Mouse (Mus musculus): Measurements from ENCODE around the gene Macf1. TPM values are rescaled to one million over a fixed set of nuclear protein-coding genes. Genes with fewer than 3 reads are reported as not detected.
"Not testable (repeated sequence)": the region's sequence is repeated elsewhere in the genome, so short reads cannot be mapped to it uniquely, and the experiment has no call there.

Gene Macf1
- total RNA-seq, 2 experiments from 2014 or later, result 49.0 to 51.9 TPM

DNA sequence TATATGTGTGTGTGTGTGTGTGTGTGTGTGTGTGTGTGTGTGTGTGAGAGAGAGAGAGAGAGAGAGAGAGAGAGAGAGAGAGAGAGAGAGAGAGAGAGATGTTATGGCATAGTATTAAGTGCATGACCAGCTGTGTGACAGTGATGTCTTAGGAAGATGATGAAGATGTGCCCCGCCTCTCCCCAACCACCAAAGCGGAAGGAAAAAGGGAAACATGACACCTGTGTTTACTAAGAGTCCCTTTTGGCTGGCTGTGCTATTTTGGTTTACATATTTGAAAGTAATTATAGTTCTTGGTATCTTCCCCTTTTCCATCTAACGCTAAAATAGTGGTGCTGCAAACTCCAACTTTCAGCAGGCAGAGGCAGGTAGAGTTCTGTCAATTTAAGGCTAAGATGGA, 291.2 kb downstream of the Macf1 start:
- intact Hi-C loops (cut with DNase I), result loop anchor here (5.0 to 10.0 kb wide), 2 partner anchors 86 to 178 kb away; no protein-coding TSS in a partner anchor
- no peak for DNase-seq

DNA sequence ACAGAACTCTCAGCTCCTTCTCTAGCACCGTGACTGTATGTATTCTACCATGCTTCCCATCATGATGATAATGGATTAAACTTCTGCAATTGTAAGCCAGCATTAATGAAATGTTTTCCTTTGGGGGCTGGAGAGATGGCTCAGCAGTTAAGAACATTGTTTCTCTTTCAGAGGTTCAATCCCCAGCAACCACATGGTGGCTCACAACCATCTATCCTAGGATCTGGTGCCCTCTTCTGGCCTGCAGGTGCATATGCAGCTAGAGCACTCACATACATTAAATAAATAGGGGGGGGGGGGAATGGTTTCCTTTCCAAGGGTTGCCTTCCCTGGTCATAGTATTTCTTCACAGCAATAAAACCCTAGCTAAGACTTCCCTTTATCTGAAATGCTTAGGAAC, 292.0 kb downstream of the Macf1 start:
- intact Hi-C loops (cut with DNase I), result loop anchor here (5.0 to 10.0 kb wide), 2 partner anchors 85 to 177 kb away; no protein-coding TSS in a partner anchor
- no peak for DNase-seq

- intact Hi-C loops (cut with DNase I), result no loop called here
- no peak for DNase-seq
Observed at GRCm38 (mm10) chr4:123385028-123385427, 299.1 kb downstream of the Macf1 start.

DNA sequence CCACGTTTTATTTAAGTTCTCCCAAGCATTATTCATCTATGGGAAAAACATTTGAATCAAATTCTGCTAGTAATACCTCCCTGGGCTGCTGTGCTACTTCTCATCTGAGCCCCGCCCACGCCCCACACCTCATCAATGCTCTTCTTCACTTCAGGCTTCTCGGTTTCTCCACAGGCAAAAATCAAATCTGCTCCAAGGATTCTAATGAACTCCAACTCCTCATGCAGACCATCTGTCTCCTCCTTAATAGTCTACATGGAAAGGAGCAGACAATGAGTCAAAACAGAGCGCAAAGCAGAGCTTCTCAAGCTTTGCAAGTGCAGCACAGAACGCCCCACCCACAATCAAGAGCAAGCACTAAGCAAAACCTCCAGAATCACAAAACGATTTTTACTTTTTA, 301.0 kb downstream of the Macf1 start:
- DNase-seq, result no peak
- intact Hi-C loops (cut with DNase I), result no loop called here

DNA sequence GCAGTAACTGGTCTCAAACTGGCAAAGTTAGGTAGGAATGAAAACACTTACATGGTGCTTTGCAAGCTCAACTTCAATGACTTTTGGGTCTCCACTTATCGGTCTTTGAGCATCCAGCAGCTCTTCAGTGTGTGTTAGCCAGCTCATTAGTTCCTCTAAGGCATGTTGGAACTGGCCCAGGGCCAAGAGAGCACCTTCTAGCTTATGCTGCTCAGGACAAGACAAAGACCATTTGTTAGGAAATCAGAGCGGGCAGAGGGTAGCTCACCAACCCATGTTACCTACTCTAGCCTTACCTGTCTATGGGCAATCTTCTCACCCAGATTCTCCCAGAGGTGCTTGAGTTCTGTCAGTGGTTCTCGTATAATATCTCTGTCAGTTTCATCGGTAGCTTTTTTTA, 302.1 kb downstream of the Macf1 start:
- DNase-seq, result no peak
- intact Hi-C loops (cut with DNase I), result no loop called here

DNA sequence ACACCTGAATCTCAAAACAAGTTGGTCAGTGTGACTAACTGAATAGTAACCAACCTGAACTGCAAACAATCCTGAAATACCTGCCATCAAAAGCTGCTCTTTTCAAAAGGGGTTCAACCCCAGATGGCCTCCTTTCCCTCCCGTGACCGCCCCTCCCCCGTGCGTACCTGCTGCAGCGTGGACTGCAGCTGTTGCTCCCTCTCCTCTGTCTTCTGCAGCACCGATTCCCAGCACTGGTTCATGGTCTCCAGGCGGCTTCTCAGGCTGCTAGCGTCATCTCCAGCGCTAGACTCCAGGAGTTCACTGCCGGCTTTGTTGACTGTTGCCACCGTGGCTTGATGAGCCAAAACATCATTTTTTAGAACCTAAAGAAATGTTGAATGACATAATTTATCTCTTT, 302.6 kb downstream of the Macf1 start:
- DNase-seq, result no peak
- intact Hi-C loops (cut with DNase I), result no loop called here

- no peak for DNase-seq
- intact Hi-C loops (cut with DNase I), result no loop called here
Observed at GRCm38 (mm10) chr4:123376031-123376430, 308.1 kb downstream of the Macf1 start.

DNA sequence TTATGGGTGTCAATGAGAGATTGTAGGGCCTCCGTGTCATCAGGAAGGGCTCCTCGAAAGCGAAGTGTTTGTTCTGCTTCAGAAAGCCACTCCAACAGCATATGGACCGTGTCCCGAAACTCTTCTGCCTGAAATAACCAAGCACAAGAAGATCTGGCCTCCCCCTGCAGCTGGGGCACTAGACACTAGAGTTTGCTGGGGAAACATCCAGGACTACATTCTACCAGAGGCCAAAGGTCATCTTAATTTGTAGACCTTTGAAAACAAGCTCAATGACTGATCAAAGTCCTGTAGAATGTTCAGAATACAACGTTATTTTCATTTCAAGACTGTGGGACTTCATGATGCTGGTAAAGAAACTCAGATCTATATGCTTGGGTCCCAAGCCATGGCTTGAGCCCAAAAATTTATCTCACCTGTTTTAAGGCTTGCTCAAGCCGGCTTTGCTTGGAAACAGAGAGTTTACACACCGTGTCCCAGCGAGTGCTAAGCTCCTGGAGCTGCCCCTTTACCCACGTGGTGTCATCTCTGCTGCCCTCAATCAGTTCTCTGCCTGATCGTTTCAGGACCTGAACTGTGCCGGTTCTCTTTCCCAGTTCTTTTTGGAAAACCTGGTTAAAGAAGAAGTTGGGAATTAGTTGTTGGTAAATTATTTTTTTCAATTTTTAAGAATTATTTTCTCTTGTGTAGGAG, 309.7 kb downstream of the Macf1 start:
- intact Hi-C loops (cut with DNase I), result no loop called here
- no peak for DNase-seq

- DNase-seq, result no peak
- intact Hi-C loops (cut with DNase I), result loop anchor here (5.0 kb wide), 1 partner anchor 56 kb away; no protein-coding TSS in a partner anchor
Observed at GRCm38 (mm10) chr4:123363555-123363954, 320.6 kb downstream of the Macf1 start.

DNA sequence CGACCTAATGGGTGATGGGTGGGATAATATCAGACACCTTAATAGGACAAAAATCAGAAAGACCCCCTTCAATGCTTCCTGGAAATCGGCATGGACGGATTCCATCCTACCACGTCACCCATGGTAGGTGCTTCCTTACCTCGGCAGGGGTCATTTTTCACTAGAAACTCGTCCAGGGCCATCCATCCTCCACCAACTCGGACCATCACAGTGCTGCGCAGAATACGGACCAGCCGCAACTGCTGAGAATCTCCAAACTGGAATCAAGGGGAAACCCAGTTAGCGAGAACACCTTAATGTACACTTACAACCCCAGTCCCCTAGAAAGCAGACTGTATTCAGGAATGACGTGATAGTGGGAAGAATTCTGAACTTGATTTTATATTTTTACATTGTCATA, 323.4 kb downstream of the Macf1 start:
- DNase-seq, result no peak
- intact Hi-C loops (cut with DNase I), result loop anchor here (5.0 kb wide), 1 partner anchor 53 kb away; no protein-coding TSS in a partner anchor

GRCm38 (mm10) chr4:123358613-123359012, 325.5 kb downstream of the Macf1 start:
- intact Hi-C loops (cut with DNase I), result no loop called here
- DNase-seq, result no peak

GRCm38 (mm10) chr4:123355941-123356340, 328.2 kb downstream of the Macf1 start:
- intact Hi-C loops (cut with DNase I), result no loop called here
- DNase-seq, result no peak

DNA sequence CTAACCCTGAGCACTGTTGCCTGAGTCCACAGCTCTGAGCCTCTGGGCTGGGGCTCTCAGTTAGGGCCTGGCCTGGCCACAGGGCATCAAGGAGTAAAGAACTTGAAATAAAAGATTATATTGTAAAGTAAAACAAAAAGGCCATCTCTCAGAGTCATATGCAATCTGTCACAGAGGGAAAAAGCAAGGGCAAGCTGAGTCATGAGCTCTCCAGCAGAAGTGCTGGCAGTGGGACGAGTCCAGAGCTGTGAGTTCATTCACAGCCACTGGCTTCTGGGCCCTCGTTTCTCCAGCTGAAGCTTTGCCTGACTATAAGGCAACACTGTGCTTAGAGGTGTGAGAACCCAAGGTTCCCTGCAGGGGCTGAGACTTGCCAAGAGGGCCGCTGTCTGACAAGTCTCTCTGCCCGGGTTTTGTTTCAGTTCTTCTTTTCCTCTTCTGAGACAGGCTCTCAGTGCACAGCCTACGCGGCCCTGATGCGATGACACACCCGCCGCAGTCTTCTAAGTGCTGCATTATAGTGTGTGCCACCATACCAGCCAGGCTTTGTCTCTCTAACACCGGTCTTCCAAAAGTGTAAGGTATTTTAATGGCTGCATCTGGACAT, 330.8 kb downstream of the Macf1 start:
- intact Hi-C loops (cut with DNase I), result no loop called here
- DNase-seq, result no peak

DNA sequence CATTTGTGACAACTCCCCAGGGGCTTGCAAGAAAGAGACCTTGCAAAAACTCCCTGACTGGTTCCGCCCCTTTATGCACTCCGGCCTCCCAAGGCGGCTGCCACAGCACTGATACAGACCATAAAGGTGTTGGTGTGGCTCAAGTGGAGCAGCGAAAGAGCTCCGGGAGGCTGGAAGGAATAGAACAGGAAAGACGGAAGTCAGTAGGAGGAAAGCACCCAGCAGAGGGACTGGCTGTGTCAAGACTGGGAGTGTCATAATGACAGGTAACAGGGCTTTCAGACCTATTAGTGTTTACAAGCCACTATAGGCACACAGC, 340.7 kb downstream of the Macf1 start:
- DNase-seq, result no peak
- intact Hi-C loops (cut with DNase I), result no loop called here

DNA sequence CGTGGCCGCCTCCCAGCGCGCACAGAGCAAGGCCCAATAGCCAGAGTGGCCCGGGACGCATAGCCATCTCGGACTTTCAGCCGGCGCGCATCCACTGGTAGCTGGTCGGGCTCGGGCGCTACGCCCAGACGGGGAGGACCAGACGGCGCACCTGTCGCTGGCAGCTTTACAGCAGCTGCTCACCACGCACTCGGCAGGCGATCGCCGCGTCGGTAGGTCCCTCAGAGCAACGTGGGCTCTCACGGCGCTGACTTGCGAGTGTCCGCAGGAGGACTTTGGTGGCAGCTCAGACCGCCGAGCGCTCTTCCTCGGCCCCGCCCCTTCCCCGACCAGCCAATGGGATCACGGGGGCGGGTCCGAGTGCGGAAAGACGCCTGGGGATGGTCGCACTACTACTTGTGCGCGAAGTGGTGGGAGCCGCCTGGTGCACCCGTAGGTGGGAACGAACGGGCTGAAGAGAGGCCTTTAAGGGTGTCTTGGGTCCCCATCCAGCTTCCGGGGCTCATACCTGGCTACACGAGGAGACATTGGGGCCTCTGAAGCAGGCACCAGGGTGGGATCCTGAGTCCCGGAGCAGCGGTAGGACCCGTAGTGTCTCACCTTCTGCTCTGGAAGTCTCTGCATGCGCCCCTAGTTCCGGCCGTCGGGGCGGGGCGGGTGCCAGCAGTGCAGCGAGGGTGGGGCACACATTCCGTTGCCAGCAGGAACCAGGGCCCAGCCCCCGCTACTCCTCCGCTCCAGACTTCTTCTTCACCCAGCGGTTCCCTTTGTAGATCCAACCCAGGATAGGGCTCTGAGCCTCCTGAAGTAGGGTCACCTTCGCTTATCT, 341.3 kb downstream of the Macf1 start, which contains the start of gene Bmp8a:
Gene Bmp8a (minus strand): TSS at position 611 of the 829 bp plus-strand sequence.
- intact Hi-C loops (cut with DNase I), result no loop called here
- peak; percentile 47 to 53 for DNase-seq

GRCm38 (mm10) chr4:123342091-123342641, 342.0 kb downstream of the Macf1 start:
- no peak for DNase-seq
- intact Hi-C loops (cut with DNase I), result no loop called here

DNA sequence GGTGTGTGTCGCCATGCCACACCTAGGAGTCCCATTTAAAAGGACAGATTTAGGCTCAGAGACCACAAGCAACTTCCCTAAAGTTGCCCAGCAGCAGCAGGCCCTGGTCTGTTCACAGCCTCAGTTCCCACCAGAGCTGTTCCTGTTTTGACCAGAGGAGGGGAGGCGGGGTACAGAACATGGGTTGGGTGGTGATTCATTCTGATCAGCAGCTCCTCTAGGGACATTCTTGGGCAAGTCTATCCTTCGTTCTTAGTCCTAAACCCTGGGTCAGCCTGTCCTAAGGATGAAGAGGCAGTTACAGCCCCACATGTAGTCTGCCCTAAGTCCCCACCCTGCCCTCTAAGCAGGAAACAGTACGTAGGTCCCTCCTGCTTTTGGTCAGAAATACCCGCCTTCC, 343.9 kb downstream of the Macf1 start:
- intact Hi-C loops (cut with DNase I), result no loop called here

GRCm38 (mm10) chr4:123337693-123338092, 346.5 kb downstream of the Macf1 start:
- intact Hi-C loops (cut with DNase I), result no loop called here

More for the DNA sequence above, 343.9 kb downstream of the Macf1 start:
- DNase-seq, result no peak

GRCm38 (mm10) chr4:123335796-123336585, 348.2 kb downstream of the Macf1 start:
- intact Hi-C loops (cut with DNase I), result no loop called here
- no peak for DNase-seq

More at GRCm38 (mm10) chr4:123337693-123338092, 346.5 kb downstream of the Macf1 start:
- no peak for DNase-seq

GRCm38 (mm10) chr4:123335244-123335643, 348.9 kb downstream of the Macf1 start:
- intact Hi-C loops (cut with DNase I); DNase-seq: not testable (repeated sequence)
